Mouse (Mus musculus) thymus, postnatal 10 days (tissue): ENCODE data around the gene Psmc3ip.
"Not testable (repeated sequence)": the region's sequence is repeated elsewhere in the genome, so short reads cannot be mapped to it uniquely, and the experiment has no call there.

Experiments
- DNase-seq, 2 experiments: peaks; one replicate each; pipeline ENCODE4 v3.0.0; 2021; ENCODE audit warnings: low spot score in 2 of 2

The Psmc3ip gene

DNA sequence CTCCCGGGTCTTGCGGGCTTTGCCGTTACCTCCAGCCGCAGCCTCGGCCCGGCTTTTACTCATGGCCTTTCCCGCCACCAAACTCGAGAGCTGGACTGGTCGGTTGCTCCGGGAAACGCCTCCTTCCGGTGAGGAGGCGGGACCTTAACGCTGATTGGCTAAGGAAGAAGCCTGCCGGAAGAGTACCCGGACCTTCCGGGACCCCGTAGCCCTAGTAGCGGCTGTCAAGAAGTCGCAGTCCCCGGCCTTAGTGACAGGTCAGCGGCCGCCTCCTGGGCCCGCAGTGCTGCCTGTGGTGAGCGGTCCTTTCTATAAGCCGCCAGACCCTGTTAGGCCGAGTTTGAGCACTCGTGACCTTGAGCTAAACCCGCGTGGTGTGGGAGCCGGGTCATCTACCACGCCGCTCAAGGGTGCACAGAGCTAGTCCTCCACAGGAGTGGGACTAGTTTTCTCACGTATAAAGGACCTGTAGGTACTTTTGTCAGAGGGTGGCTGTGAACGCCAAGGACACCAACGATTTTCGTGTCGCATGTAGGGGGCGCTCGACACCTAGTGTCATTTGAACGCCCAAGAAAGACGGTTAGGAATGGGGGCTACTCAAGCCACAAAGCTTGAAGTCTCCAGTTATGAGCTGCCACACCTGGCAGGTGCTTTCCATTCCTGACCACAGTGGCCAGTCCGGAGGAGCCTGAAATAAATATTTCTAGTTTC, at the start of gene Psmc3ip:
Gene Psmc3ip, minus strand, starts transcription at position 123 of the 711 bp plus-strand sequence.
- peak; percentile 85 to 89 for DNase-seq

DNA sequence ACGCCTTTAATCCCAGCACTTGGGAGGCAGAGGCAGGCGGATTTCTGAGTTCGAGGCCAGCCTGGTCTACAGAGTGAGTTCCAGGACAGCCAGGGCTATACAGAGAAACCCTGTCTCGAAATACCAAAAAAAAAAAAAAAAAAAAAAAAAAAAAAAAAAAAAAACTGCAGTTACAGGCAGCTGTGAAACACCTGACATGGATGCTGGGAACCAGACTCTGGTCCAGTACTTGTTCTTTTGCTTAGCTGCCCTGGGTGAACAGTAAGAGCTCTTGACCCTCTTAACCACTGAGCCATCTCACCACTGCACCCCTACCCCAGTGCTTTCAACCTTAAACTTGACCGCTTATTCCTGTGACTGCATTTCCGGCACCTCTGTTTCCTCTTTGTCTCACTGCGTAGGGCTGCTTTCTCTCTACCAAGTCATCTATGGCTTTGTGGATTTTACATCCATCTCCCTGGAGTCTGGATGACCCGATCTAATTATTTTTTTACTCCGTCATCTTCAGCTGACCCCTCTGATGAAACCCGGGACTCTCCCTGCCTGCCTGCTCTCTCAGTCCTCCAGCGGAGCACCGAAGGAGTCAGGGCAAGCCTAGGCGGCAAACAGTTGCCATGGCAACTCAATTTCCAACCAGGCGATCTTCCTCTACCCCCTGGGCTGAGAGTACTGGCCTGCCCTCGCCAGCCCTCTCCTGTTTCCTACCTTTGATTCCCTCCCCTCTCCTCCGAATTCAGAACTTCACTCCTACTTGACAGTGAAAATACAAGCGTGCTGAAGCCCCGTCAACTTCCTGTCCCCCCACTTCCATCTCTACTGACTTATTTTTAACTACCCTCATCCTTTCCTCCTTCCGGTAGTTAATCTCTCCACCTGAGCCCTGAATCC, 48.3 kb upstream of the Psmc3ip start:
- DNase-seq = peak; percentile 44 to 51

DNA sequence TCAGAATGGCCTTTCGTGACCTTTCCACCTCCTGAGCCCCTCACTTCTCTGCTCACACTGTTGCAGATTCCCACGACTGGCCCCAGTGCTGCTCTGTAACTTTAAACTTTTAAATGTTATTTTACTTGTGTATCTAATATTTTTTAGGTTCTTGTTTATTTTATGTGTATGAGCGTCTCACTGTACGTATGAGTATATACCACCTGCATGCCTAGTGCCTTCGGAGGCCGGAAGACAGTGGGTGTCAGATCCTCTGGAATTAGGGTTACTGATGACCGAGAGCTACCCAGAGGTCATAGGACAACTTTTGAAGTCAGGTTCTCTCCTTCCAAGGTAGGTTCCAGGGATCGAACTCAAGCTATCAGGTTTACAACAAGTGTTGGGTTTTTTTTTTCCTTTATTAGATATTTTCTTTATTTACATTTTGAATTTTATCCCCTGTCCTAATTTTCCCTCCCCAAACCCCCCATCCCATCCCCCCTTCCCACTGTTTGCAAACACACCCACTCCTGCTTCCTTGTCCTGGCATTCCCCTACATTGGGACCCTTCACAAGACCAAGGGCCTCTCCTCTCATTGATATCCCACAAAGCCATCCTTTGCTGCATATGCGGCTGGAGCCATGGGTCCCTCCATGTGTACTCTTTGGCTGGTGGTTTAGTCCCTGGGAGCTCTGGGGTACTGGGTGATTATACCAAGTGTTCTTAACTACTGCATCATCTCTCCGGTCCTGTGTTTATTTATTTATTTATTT, 47.2 kb upstream of the Psmc3ip start:
- no peak for DNase-seq

DNA sequence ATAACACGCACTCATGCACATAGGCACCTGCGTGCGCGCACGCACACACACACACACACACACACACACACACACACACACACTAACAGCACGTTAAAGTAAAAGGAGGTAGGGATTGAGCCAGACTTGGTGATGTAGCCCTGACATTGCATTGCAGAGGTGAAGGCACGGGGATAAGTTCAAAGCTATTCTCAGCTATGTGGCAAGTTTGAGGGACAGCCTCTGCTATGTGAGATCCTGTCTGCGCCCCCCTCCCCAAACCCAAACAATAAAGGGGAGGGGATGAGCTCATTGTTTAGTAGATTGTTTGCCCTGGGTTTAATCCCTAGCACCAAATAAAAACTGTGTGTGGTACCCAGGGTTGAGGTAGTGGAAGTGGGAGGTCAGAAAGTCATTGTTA, 45.9 kb upstream of the Psmc3ip start:
- no peak for DNase-seq

DNA sequence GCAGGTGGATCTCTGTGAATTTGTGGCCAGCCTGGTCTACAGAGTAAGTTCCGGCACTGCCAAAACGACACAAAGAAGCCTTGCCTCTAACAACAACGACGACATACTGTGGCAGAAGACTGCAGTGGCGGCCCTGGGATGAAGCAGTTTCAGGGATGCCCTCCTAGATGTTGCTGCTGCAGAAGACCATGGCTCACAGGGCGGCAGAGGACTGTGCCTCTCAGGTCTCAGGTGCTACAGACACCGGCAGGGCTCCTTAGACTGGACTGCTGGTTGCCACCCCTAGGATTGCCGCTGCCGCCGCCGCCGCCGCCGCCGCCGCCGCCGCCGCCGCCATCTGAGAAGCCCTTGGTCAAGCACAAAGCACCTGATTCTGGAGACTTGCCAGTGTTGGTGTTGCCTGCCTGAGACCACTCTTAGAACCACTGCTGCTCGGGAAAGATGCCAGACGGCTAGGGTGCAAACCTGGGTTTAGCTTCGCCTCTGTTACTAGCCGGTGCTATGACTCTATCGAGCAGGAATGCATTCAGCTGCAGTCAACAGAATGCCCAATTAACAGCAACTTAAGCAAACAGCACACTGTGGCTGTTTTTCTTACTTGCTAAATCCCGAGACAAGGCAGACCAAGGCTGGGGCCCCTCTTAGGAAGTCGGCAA, 45.1 kb upstream of the Psmc3ip start:
- DNase-seq = no peak

DNA sequence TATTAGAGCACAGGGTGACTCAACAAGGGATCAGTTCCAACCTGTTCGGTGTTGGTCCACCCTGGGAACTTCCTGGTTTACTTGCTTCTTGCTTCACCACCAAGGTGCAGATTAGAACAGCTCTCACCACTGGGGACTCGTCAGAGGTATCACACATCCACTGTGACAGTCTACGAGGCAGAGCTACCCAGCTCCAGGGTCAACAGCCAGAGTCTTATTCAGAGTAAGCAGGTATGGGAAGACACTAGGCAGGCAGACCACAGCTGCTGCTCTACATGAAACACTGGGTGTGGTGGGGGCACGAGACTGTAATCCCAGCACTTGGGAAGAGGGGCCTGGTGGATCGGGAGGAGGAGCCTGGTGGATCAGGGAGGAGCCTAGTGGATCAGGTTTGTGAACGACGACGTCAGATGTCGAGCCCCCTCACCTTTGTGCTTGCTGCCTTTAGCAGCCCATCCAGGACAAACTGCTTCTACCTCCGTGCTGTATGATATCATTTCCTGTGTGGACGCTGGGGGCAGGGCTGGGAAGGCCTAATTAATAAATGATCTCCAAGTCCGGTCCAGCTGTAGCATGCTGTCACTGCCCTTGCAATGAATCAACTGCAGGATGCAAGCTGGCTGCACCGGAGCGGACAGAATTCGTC, 43.4 kb upstream of the Psmc3ip start:
- DNase-seq = no peak

DNA sequence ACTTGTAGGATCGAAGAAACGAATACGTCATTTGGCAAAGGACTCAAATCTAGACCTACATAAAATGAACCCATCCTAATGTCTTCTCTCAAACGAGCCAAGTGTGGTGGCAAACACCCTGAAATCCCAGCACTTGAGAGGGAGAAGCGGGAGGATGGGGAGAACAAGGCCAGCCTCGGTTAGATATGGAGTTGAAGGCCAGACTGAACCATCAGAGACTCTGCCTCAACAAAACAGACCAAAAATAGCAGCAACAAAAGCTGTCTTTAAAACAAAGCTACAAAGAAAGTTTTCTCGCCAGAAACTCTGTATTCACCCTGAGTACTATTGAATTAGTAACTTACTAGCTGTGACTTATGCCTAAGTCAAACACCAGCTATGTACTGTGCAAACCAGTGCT, 41.8 kb upstream of the Psmc3ip start:
- no peak for DNase-seq

DNA sequence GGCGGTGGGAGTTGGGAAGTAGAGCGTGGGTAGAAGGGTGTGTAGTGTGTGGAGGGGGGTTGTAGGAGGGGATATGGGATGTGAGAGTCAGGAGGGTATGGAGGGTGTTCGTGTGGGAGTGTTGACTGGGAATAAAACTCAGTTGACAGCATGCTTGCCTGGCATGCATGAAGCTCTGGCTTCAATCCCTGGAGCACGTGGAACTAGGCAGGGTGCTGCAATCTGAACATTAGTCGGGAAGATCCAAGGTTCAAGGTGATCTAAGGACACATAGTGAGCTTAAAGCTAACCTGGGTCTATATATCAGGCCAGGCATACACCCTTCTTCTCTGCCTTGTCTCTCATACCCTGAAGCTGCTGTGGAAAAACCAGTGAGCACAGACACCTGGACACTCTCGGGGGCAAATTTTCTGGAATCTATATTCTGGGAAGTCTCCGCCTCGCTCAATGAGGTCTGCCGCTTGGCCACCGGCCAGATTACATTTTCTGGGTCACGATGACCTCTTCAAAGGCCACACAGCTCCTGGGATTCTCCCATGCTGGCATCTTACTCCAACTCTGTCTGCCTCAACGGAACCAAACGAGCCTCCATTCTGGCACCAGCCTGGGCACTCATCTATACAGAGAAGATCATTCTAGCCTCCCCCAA, 39.1 kb upstream of the Psmc3ip start:
- DNase-seq = no peak

DNA sequence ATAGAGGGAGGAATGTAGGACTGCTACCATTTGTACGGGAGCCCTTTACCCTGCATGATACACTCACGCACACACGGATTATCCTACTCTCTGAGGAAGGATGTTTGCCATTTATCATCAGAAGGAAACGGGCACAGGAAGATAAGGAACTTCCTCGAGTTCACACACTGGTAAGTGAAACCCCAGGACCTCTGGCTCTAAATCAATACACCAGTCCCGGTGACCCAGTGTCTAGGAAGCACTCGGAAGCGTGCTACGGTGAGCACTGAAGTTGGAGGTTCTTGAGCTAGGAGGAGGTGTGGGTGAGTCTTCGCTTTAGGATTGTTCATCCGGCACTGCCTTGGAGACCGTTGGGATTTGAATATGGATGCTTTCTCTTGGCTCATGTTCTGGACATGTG, 37.8 kb upstream of the Psmc3ip start:
- DNase-seq = no peak

DNA sequence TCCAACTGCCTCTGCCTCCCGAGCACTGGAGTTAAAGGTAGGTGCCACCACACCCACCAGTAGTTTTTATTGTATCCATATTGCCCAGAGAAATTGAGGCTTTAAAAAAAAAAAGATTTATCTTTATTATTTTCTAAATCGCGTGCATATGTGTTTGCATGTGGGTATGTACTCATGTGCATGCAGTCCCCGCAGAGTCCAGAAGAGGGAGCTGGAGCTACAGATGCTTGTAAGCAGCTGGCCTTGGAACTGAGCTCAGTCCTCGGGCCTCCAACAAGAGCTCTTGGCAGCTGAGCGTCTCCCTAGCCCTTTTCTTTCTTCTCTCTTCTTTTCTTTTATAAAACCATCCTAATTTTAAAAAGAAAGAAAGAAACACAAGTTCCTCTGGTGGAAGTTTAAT, 36.5 kb upstream of the Psmc3ip start:
- DNase-seq = no peak

DNA sequence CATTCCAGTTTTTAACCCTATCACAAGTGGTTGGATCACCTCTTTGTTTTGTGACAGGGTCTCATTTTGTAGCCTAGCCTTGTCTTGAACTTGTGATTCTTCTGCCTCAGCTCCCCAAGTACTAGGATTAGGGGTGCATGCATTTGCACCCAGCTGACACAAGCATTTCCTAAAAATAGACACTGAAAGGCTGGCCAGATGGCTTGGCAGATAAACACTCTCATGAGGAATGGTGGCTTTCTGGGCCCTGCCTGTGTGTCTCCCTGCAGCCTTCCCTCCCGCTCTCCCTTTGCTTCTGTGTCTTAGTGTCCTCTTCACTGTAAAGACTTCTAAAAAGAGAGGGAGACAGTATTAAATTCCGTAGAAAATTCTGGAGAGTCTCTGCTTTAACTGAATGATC, 36.0 kb upstream of the Psmc3ip start:
- no peak for DNase-seq

DNA sequence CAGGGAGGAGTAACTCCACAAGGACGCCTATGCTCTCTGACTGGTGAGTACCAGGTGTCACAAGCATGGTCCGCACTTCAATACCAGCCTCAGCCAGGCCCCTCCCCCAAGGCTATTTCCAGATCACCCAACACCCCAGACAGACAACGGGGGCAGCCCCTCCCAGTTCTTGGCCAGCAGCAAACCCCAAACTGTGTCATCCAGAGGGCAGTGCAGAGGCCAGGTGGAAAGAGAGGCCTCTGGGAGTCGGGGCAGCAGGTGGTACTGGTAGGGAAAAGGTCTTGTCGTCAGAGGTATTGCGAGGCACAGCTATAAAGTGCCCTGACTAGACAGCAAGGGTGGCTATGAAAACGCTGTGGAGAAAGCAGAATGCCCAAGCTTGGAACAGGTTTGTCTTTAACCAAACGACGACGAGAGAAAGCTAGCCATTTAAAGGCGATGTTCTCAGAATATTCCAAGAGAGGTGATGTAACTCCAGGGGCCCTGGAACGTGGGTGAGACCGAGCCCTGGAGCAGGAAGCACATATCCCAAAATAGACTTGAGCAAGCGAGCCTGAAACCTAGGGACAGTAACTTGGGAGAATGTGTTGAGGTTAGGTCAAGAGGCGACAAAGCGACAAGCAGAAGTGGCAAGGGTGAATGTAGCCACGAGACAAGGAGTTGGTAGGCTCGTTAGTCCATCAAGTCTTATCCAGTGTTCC, 35.0 kb upstream of the Psmc3ip start:
- no peak for DNase-seq

DNA sequence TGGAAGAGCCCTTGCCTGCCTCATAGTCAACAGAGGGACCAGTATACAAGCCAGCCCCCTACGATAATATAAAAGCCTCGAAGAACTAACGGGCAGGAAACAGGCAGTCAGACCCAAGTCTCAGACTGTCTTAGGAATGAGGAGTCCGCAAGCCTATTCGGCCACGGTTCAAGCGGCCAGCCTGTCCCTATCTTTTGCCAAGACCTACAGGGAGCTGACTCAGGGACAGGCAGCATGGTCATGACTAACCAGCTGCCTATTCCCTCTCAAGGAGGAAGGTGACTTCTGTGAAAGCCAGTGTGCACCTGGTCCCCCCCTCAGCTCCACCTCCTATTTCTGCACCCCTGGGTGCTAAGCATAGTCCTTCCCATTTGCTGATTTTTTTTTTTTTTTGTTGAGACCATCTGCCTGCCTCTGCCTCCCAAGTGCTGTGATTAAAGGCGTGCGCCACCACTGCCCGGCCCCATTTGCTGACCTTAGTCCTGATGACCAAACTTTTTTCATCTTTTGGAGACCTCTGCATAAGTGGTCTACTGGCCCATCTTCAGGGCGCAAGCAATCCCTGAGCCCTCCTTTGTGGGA, 33.9 kb upstream of the Psmc3ip start:
- no peak for DNase-seq

DNA sequence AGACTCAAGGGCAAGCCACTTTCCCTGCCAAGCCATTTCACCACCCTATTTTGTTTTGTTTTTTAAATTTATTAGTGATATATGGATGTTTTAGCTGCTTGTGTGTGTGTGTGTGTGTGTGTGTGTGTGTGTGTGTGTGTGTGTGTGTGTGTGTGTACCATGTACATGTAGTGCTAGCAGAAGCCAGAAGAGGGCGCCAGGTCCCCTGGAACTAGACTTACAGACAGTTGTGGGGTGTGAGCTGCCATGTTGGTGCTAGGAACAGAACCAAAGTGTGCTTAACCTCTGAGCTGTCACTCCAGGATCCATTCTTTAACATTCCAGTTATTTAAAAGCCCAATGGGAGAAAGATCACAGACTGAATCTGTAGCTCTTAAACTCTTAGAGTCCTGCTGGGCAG, 31.8 kb upstream of the Psmc3ip start:
- DNase-seq = no peak

DNA sequence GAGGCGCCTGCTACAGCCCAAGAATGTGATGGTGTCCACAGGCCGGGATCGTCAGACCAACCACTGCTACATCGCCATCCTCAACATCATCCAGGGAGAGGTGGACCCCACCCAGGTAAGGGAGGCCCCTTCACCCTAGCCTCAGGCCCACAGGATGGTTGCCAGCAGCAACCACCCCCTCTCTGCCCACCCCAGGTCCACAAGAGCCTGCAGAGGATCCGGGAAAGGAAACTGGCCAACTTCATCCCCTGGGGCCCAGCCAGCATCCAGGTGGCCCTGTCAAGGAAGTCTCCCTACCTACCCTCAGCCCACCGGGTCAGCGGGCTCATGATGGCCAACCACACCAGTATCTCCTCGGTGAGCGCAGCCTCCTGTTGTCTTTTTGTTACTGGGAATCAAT, 29.8 kb upstream of the Psmc3ip start:
- not testable (repeated sequence) for DNase-seq

DNA sequence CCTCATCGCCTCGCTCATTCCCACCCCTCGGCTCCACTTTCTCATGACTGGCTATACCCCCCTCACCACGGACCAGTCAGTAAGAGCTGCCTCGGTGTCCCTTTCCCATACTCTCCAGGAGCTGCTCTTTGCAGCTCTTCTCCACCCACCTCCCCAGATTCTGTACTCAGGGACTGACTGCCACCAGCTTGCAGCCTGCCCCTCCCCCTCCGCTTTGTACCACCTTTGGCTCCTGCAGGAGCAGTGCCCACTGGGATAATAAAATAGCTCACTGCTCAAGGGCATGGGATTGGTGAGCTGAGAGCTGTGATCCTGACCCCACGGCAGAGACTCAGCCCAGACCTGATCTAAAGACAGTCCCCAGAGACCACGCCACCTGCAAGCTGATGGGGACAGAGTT, 29.3 kb upstream of the Psmc3ip start:
- DNase-seq = not testable (repeated sequence)

DNA sequence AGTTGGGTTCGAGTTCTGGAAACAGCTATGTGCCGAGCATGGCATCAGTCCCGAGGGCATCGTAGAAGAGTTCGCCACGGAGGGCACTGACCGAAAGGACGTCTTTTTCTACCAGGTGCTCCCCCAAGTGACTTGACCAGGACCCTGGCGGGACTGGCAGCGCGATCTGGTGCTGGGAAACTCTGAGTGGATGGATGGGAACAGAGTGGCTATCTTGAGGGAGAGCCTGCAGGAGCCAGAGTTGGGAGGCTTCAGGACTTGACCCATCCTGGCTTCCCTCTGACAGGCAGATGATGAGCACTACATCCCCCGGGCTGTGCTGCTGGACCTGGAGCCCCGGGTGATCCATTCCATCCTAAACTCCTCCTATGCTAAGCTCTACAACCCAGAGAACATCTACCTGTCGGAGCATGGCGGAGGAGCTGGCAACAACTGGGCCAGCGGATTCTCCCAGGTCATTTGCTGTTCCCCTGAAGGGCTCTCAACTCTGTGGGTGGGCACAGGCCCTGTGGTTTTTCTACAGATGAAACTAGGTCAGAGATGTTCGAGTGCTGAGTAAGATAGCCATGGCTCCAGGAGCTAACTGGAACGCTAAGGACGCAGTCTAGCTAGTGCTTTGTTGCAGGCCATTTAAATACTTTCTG, 25.4 kb upstream of the Psmc3ip start:
- DNase-seq = peak in 1 of 2 experiments; percentile 12

DNA sequence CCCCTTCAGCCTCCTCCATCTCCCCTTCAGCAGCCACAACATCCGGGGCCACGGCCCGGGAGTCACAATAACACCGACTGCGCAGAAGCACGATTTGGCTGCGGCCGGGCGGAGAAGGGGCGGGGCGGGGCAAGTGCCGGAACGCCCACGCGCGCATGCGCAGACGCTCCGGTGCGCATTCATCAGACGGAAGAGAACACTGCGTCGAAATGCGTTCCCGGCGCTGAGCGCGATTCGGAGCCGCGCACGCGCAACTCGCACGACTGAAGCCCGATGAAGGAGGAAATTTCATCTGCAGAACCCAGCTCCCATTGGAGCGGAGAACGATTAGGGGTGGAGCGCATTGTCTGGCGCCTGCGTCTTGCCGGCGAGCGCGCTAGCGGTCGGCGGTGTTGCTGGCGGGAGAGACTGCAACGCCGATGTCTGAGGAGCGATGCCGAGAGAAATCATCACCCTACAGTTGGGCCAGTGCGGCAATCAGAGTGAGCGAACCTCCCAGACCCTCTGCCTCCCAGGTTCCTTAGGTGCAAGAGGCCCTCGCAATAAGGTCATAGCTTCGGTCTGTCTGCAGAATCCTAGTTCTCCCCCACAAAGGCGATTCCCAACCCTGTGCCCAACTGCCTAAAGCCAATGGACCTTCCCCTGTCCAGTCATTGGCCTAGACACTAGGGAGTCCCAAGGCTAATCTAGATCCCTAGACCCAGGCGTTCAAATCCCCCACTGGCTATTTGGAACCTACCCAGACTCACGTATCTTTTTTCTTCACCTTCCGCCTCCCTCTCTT, 24.7 kb upstream of the Psmc3ip start, which contains the start of the genes Retreg3 and Tubg1:
Gene Retreg3, minus strand, starts transcription at position 133 of the 784 bp plus-strand sequence.
Gene Tubg1, plus strand, starts transcription at position 178 of the 784 bp plus-strand sequence.
- peak; percentile 98 to 100 for DNase-seq
